17 mouse cellular contexts compared by ENCODE assay signal in genomic region chr8:118169001-118169413, GRCm38 (mm10).
DNase-seq lines count a peak whose midpoint lies in the region; ATAC-seq and TF ChIP-seq lines count a peak whose summit lies in the region.
"Had no signal": no experiment of that assay in that cellular context is flagged by ENCODE, and none has a peak within 500 bp of the region (broad histone marks: within the 10 kb centered on the region; RNA-seq: fewer than 3 reads in every experiment).

No protein-coding gene starts in this region.

- H3K9me3 ChIP-seq in forebrain, postnatal 0 days (ENCODE audit: low read length), result no peaks in the 10 kb centered on the region
- H3K9me3 ChIP-seq in forebrain, embryonic 12.5 days, result no peaks in the 10 kb centered on the region
- H3K9me3 ChIP-seq: heart, embryonic 13.5 days; lung, embryonic 15.5 days had no signal

- H3K27ac ChIP-seq in forebrain, postnatal 0 days (ENCODE audit: low read depth, low read length), result no peak overlapping the region
- H3K27ac ChIP-seq in forebrain, embryonic 12.5 days, result no peak overlapping the region
- H3K27ac ChIP-seq in cortical plate, adult 2 months (ENCODE audit: insufficient read depth, low read length), result no peak overlapping the region
- H3K27ac ChIP-seq: gastrocnemius, adult 2 months; heart, embryonic 13.5 days; lung, embryonic 15.5 days had no signal

- no peak overlapping the region for H3K4me3 ChIP-seq in forebrain, postnatal 0 days (ENCODE audit: low read depth, low read length)
- no peak overlapping the region for H3K4me3 ChIP-seq in forebrain, embryonic 12.5 days (replicated peaks)
- H3K4me3 ChIP-seq in cortical plate, adult 2 months (ENCODE audit: insufficient read depth, low read length), result no peak overlapping the region
- H3K4me3 ChIP-seq: gastrocnemius, adult 2 months; heart, embryonic 13.5 days; lung, embryonic 15.5 days had no signal

- ATAC-seq in forebrain, postnatal 0 days, result peak; percentile 66
- ATAC-seq in forebrain, embryonic 12.5 days (ENCODE audit: low FRiP score), result no peak
- ATAC-seq in CD4-positive, CD25-positive, alpha-beta regulatory T cell, adult 4 months, result no peak
- ATAC-seq: intestine, embryonic 16.5 days; Patski had no signal

- H3K4me1 ChIP-seq in forebrain, postnatal 0 days (ENCODE audit: insufficient read depth), result 0 out of 2 replicates have a peak, but pooled peaks cover 5% of the 10 kb centered on the region
- peaks cover 5% of the 10 kb centered on the region; the same call in 1 of the 2 replicates for H3K4me1 ChIP-seq in forebrain, embryonic 12.5 days
- peaks cover 2% of the 10 kb centered on the region; the same call in 1 of the 2 replicates for H3K4me1 ChIP-seq in cortical plate, adult 2 months (ENCODE audit: control insufficient read depth, insufficient read depth, low read length)
- H3K4me1 ChIP-seq: lung, embryonic 15.5 days had no signal

- 27% methylated on average over 7 of the region's 7 CpGs for WGBS in forebrain, postnatal 0 days
- 52% methylated on average over 7 of the region's 7 CpGs for WGBS in forebrain, embryonic 12.5 days

- H3K27me3 ChIP-seq in forebrain, postnatal 0 days (ENCODE audit: insufficient read depth, low read length), result no peaks in the 10 kb centered on the region
- no peaks in the 10 kb centered on the region for H3K27me3 ChIP-seq in forebrain, embryonic 12.5 days
- H3K27me3 ChIP-seq: heart, embryonic 13.5 days; lung, embryonic 15.5 days had no signal

- H3K9ac ChIP-seq in forebrain, postnatal 0 days, result no peak overlapping the region
- H3K9ac ChIP-seq in forebrain, embryonic 12.5 days, result no peak overlapping the region
- H3K9ac ChIP-seq: heart, embryonic 13.5 days; lung, embryonic 15.5 days had no signal

- TF ChIP-seq POLR2A in cortical plate, adult 2 months (IDR thresholded peaks at IDR 0.05; ENCODE audit: extremely low read depth, insufficient read depth, low read length), result no peak

- no peak overlapping the region for H3K4me2 ChIP-seq in forebrain, postnatal 0 days (ENCODE audit: low read depth)
- H3K4me2 ChIP-seq in forebrain, embryonic 12.5 days, result no peak overlapping the region
- H3K4me2 ChIP-seq: heart, embryonic 13.5 days; lung, embryonic 15.5 days had no signal

- peak; percentile 54 for DNase-seq in forebrain, postnatal 0 days
- DNase-seq in left cerebral cortex, postnatal 14 days (ENCODE audit: low spot score in 2 of 2), result peak; percentile 45 to 66
- DNase-seq in left cerebral cortex, adult 9 months (ENCODE audit: low spot score in 2 of 2), result no peak
- DNase-seq in layer of hippocampus, postnatal 36 days, result peak; percentile 21 to 26
- DNase-seq in ovary, postnatal 36 days (ENCODE audit: low spot score), result no peak
- DNase-seq: adrenal gland, postnatal 14 days; cerebellum, adult 11-12 months; gastrocnemius, adult 2 months; spleen, adult 18-20 months; thymus, adult 2 months had no signal

- intact Hi-C loops in left cerebral cortex, postnatal 14 days (cut with DNase I), result no loop called here

- TF ChIP-seq CTCF in forebrain, postnatal 0 days (IDR thresholded peaks at IDR 0.05; ENCODE audit: low read depth), result peak; percentile 52
- peak; percentile 32; the same call in 1 of the 2 replicates for TF ChIP-seq CTCF in cortical plate, adult 2 months (IDR thresholded peaks at IDR 0.05; ENCODE audit: extremely low read depth, insufficient read depth, low read length)

- H3K36me3 ChIP-seq in forebrain, postnatal 0 days (ENCODE audit: insufficient read depth), result no peaks in the 10 kb centered on the region
- H3K36me3 ChIP-seq in forebrain, embryonic 12.5 days (replicated peaks), result no peaks in the 10 kb centered on the region
- H3K36me3 ChIP-seq: heart, embryonic 13.5 days; lung, embryonic 15.5 days had no signal

Comparison
In these comparisons a context has a peak if more than half of its experiments do, and no peak if none do; other contexts are left out.
1. DNase-seq: peak in forebrain, postnatal 0 days (single experiment), left cerebral cortex, postnatal 14 days (2 of 2) and layer of hippocampus, postnatal 36 days (2 of 2); none in left cerebral cortex, adult 9 months (0 of 2) and ovary, postnatal 36 days (single experiment).